Comparison of ENCODE assay signal across 8 mouse cellular contexts in genomic region chr8:69974194-69974614, GRCm38 (mm10). TPM values are rescaled to one million over a fixed set of nuclear protein-coding genes. Genes with fewer than 3 reads are reported as not detected.
DNase-seq lines count a peak whose midpoint lies in the region; ATAC-seq and TF ChIP-seq lines count a peak whose summit lies in the region.

No protein-coding gene starts in this region.

- H3K4me1 ChIP-seq in MEL (ENCODE audit: control insufficient read depth in 1 of 2, insufficient read depth in 2 of 2, low read length in 2 of 2), result peaks cover 15 to 39% of the 10 kb centered on the region in 2 experiments
- H3K4me1 ChIP-seq in cerebellum, adult 2 months (ENCODE audit: control insufficient read depth, insufficient read depth, low read length), result peaks cover 9% of the 10 kb centered on the region
- H3K4me1 ChIP-seq in hindbrain, embryonic 10.5 days (replicated peaks), result peaks cover 45% of the 10 kb centered on the region
- H3K4me1 ChIP-seq in lung, postnatal 0 days (ENCODE audit: insufficient read depth, low read depth, low read length), result peaks cover 9% of the 10 kb centered on the region; the same call in 1 of the 2 replicates

- peak; percentile 96 for ATAC-seq in lung, postnatal 0 days

- WGBS in cerebellum, adult 2 months, result 2% methylated on average over 41 of the region's 50 CpGs
- under 1% methylated on average over 50 of the region's 50 CpGs for WGBS in hindbrain, embryonic 10.5 days
- under 1% methylated on average over 30 of the region's 50 CpGs for WGBS in lung, postnatal 0 days

- H3K27me3 ChIP-seq in MEL (ENCODE audit: control insufficient read depth in 1 of 2, insufficient read depth in 2 of 2, low read length in 2 of 2), result no peaks in the 10 kb centered on the region
- H3K27me3 ChIP-seq in cerebellum, adult 2 months (ENCODE audit: control insufficient read depth, insufficient read depth, low read length), result no peaks in the 10 kb centered on the region
- H3K27me3 ChIP-seq in hindbrain, embryonic 10.5 days (ENCODE audit: insufficient read depth, poor library complexity, severe bottlenecking), result no peaks in the 10 kb centered on the region
- H3K27me3 ChIP-seq in lung, postnatal 0 days (replicated peaks; ENCODE audit: insufficient read depth, low read length), result no peaks in the 10 kb centered on the region

- peaks cover 0 to 36% of the 10 kb centered on the region in 2 experiments; a peak in 2 of 4 replicates for H3K36me3 ChIP-seq in MEL (ENCODE audit: control insufficient read depth in 1 of 2, insufficient read depth in 2 of 2, low read length in 2 of 2)
- peaks cover 10% of the 10 kb centered on the region for H3K36me3 ChIP-seq in hindbrain, embryonic 10.5 days
- no peaks in the 10 kb centered on the region for H3K36me3 ChIP-seq in lung, postnatal 0 days (ENCODE audit: insufficient read depth, low read length)

- TF ChIP-seq RAD21 in MEL (IDR thresholded peaks at IDR 0.05; ENCODE audit: low read depth, low read length), result no peak

- peak overlapping the region; percentile 49 to 94; a peak in 3 of 4 replicates for H3K4me3 ChIP-seq in MEL (ENCODE audit: control insufficient read depth in 1 of 2, insufficient read depth in 1 of 2, low read depth in 2 of 2, low read length in 2 of 2)
- H3K4me3 ChIP-seq in cerebellum, adult 2 months (replicated peaks; ENCODE audit: insufficient read depth, low read depth, low read length), result peak overlapping the region; percentile 81
- peak overlapping the region; percentile 99 for H3K4me3 ChIP-seq in hindbrain, embryonic 10.5 days
- H3K4me3 ChIP-seq in lung, postnatal 0 days (ENCODE audit: low read depth, low read length), result peak overlapping the region; percentile 92

- DNase-seq in MEL (ENCODE audit: low read depth, low spot score), result peak; percentile 94
- peak; percentile 94 to 97 for DNase-seq in cerebellum, adult 2 months
- DNase-seq in forelimb bud, embryonic 11.5 days (ENCODE audit: low read depth, low spot score), result peak; percentile 94
- DNase-seq in hindbrain, embryonic 10.5 days (ENCODE audit: low spot score), result peak; percentile 96
- DNase-seq in layer of hippocampus, adult 9-11 months, result peak; percentile 95
- DNase-seq in lung, postnatal 0 days (ENCODE audit: low spot score), result peak; percentile 96
- peak; percentile 98 for DNase-seq in ovary, postnatal 14 days (ENCODE audit: low spot score)
- peak; percentile 97 for DNase-seq in thymus, postnatal 14 days

- H3K4me2 ChIP-seq in lung, postnatal 0 days (replicated peaks; ENCODE audit: low read depth, low read length), result peak overlapping the region; percentile 77

- H3K79me2 ChIP-seq in MEL (ENCODE audit: control insufficient read depth, insufficient read depth, low read length, poor library complexity), result peaks cover 53% of the 10 kb centered on the region

- no peaks in the 10 kb centered on the region for H3K9me3 ChIP-seq in MEL (replicated peaks; ENCODE audit: insufficient read depth, low read length)
- no peaks in the 10 kb centered on the region for H3K9me3 ChIP-seq in hindbrain, embryonic 10.5 days
- no peaks in the 10 kb centered on the region for H3K9me3 ChIP-seq in lung, postnatal 0 days (ENCODE audit: low read length)

- no peak overlapping the region; the same call in 1 of the 2 replicates for H3K27ac ChIP-seq in MEL (ENCODE audit: control insufficient read depth, low read depth, low read length)
- no peak overlapping the region for H3K27ac ChIP-seq in cerebellum, adult 2 months (ENCODE audit: insufficient read depth, low read length)
- H3K27ac ChIP-seq in hindbrain, embryonic 10.5 days, result peak overlapping the region; percentile 97
- peak overlapping the region; percentile 90 for H3K27ac ChIP-seq in lung, postnatal 0 days (ENCODE audit: low read length)

- peak overlapping the region; percentile 99 for H3K9ac ChIP-seq in MEL (ENCODE audit: control insufficient read depth, low read depth, low read length, poor library complexity, severe bottlenecking)
- H3K9ac ChIP-seq in lung, postnatal 0 days (replicated peaks; ENCODE audit: low read depth), result peak overlapping the region; percentile 96

- TF ChIP-seq EP300 in MEL (IDR thresholded peaks at IDR 0.05; ENCODE audit: low read depth in 1 of 2, low read length in 2 of 2), result no peak
- TF ChIP-seq EP300 in lung, postnatal 0 days (IDR thresholded peaks at IDR 0.05), result no peak

- TF ChIP-seq POLR2A in MEL (IDR thresholded peaks at IDR 0.05; ENCODE audit: control insufficient read depth in 1 of 2, insufficient read depth in 1 of 2, low read depth in 1 of 2, low read length in 2 of 2, poor library complexity in 1 of 2), result peak; percentile 66 to 72; a peak in 3 of 4 replicates
- 0 out of 2 replicates have a peak, but pooled peaks have one; percentile 28 for TF ChIP-seq POLR2A in cerebellum, adult 2 months (IDR thresholded peaks at IDR 0.05; ENCODE audit: borderline replicate concordance, insufficient read depth, low read length)

- TF ChIP-seq CTCF in MEL (IDR thresholded peaks at IDR 0.05 in 2 of 3, conservative IDR thresholded peaks at IDR 0.05 in 1 of 3; ENCODE audit: control insufficient read depth in 1 of 3, insufficient read depth in 1 of 3, low read depth in 2 of 3, low read length in 3 of 3, poor library complexity in 1 of 3, severe bottlenecking in 1 of 3), result no peak
- no peak for TF ChIP-seq CTCF in cerebellum, adult 2 months (IDR thresholded peaks at IDR 0.05; ENCODE audit: borderline replicate concordance, insufficient read depth, low read depth, low read length)
- no peak for TF ChIP-seq CTCF in lung, postnatal 0 days (IDR thresholded peaks at IDR 0.05)

TF ChIP-seq in MEL, 35 proteins besides CTCF, POLR2A, EP300 and RAD21 (continues in another document):
- no peak for TF ChIP-seq ZNF384 (IDR thresholded peaks at IDR 0.05; ENCODE audit: low read depth, low read length)
- peak; percentile 72 for TF ChIP-seq NELFE (IDR thresholded peaks at IDR 0.05; ENCODE audit: low read depth, low read length)
- peak; percentile 73 for TF ChIP-seq HCFC1 (IDR thresholded peaks at IDR 0.05; ENCODE audit: low read depth, low read length)
- TF ChIP-seq MAX (IDR thresholded peaks at IDR 0.05; ENCODE audit: low read length), result peak; percentile 54
- TF ChIP-seq ZC3H11A (IDR thresholded peaks at IDR 0.05; ENCODE audit: low read depth, low read length), result no peak
- peak; percentile 83 for TF ChIP-seq SIN3A (IDR thresholded peaks at IDR 0.05; ENCODE audit: low read length)
- TF ChIP-seq MXI1 (IDR thresholded peaks at IDR 0.05; ENCODE audit: low read depth, low read length), result peak; percentile 78
- TF ChIP-seq NRF1 (IDR thresholded peaks at IDR 0.05; ENCODE audit: insufficient read depth, low read depth, low read length, poor library complexity, severe bottlenecking), result peak; percentile 89
- no peak for TF ChIP-seq MAFK (IDR thresholded peaks at IDR 0.05; ENCODE audit: borderline replicate concordance, low read depth, low read length)
- no peak for TF ChIP-seq GATA1 (IDR thresholded peaks at IDR 0.05; ENCODE audit: low read depth, low read length)
- no peak for TF ChIP-seq JUND (IDR thresholded peaks at IDR 0.05; ENCODE audit: low read depth, low read length)
- TF ChIP-seq SMC3 (IDR thresholded peaks at IDR 0.05; ENCODE audit: low read depth, low read length), result no peak
- TF ChIP-seq CHD1 (IDR thresholded peaks at IDR 0.05; ENCODE audit: low read depth, low read length), result no peak; the same call in 1 of the 2 replicates
- TF ChIP-seq TBP (IDR thresholded peaks at IDR 0.05; ENCODE audit: low read depth, low read length), result 0 out of 2 replicates have a peak, but pooled peaks have one; percentile 33
- 0 out of 2 replicates have a peak, but pooled peaks have one; percentile 60 for TF ChIP-seq POLR2AphosphoS2 (IDR thresholded peaks at IDR 0.05; ENCODE audit: low read length)
- TF ChIP-seq USF1 (IDR thresholded peaks at IDR 0.05; ENCODE audit: low read depth, low read length), result peak; percentile 17; the same call in 1 of the 2 replicates
- peak; percentile 53; the same call in 1 of the 2 replicates for TF ChIP-seq TCF12 (IDR thresholded peaks at IDR 0.05; ENCODE audit: low read depth, low read length)
- TF ChIP-seq USF2 (IDR thresholded peaks at IDR 0.05; ENCODE audit: borderline replicate concordance in 1 of 2, insufficient read depth in 1 of 2, low read depth in 1 of 2, low read length in 2 of 2), result no peak
- no peak for TF ChIP-seq POLR2AphosphoS5 (IDR thresholded peaks at IDR 0.05; ENCODE audit: borderline replicate concordance, low read depth, low read length)
- no peak for TF ChIP-seq UBTF (IDR thresholded peaks at IDR 0.05; ENCODE audit: borderline replicate concordance, insufficient read depth, low read depth, low read length)
- no peak for TF ChIP-seq RCOR1 (IDR thresholded peaks at IDR 0.05; ENCODE audit: low read depth, low read length)
- no peak for TF ChIP-seq TAL1 (IDR thresholded peaks at IDR 0.05; ENCODE audit: low read length)
- no peak for TF ChIP-seq ZKSCAN1 (IDR thresholded peaks at IDR 0.05; ENCODE audit: low read depth, low read length)
- TF ChIP-seq MYC (IDR thresholded peaks at IDR 0.05; ENCODE audit: low read depth, low read length), result 0 out of 2 replicates have a peak, but pooled peaks have one; percentile 5
- TF ChIP-seq ETS1 (IDR thresholded peaks at IDR 0.05; ENCODE audit: low read depth, low read length), result 0 out of 2 replicates have a peak, but pooled peaks have one; percentile 20
- TF ChIP-seq BHLHE40 (IDR thresholded peaks at IDR 0.05; ENCODE audit: borderline replicate concordance, low read depth, low read length), result no peak
- TF ChIP-seq E2F4 (IDR thresholded peaks at IDR 0.05; ENCODE audit: borderline replicate concordance, low read depth, low read length), result no peak
- no peak for TF ChIP-seq MYB (IDR thresholded peaks at IDR 0.05; ENCODE audit: low read depth, low read length)
- no peak for TF ChIP-seq CHD2 (IDR thresholded peaks at IDR 0.05; ENCODE audit: low read length)
- TF ChIP-seq ZMIZ1 (IDR thresholded peaks at IDR 0.05; ENCODE audit: low read depth, low read length), result peak; percentile 79; the same call in 1 of the 2 replicates
- TF ChIP-seq GABPA (IDR thresholded peaks at IDR 0.05; ENCODE audit: low read depth, low read length), result no peak
- TF ChIP-seq MEF2A (IDR thresholded peaks at IDR 0.05; ENCODE audit: extremely low read depth, insufficient replicate concordance, low read depth, low read length, poor library complexity, severe bottlenecking), result no peak; the same call in 1 of the 2 replicates
- TF ChIP-seq MAZ (IDR thresholded peaks at IDR 0.05; ENCODE audit: low read depth, low read length), result peak; percentile 97

RNA-seq across cellular contexts. Expression of gene Gatad2a, which starts 22.0 kb away (rescaled TPM):
- total RNA-seq in MEL (2012; rRNA removed), result 101 and 111 TPM in 2 replicates
- polyA plus RNA-seq in MEL (2012; ENCODE audit: insufficient read depth in 1 of 2, insufficient read length in 2 of 2, low read depth in 1 of 2, low replicate concordance in 2 of 2, missing spikeins in 1 of 2), result 100 to 1,000 TPM in 1 of 2 experiments, 10 to 100 TPM in 1; 38.0 to 129 TPM
- 31.9 and 36.9 TPM in 2 replicates for polyA plus RNA-seq in cerebellum, adult 2 months (2012; rRNA removed)
- 46.9 and 50.3 TPM in 2 replicates for polyA plus RNA-seq in hindbrain, embryonic 10.5 days (2016; fragmentation: Nextera tagmentation; extraction: Ambion mirVana)
- 40.9 and 41.8 TPM in 2 replicates for polyA plus RNA-seq in lung, postnatal 0 days (2015; fragmentation: Nextera tagmentation; extraction: Ambion mirVana)

Comparison
In these comparisons a context has a peak if more than half of its experiments do, and no peak if none do; other contexts are left out.
1. H3K27ac ChIP-seq: peak in hindbrain, embryonic 10.5 days (single experiment) and lung, postnatal 0 days (single experiment); none in MEL (single experiment) and cerebellum, adult 2 months (single experiment).
2. Peak in every context shown above with its lines, with median percentiles within 50 percentile points of each other: DNase-seq and H3K4me3 ChIP-seq.